Mouse (Mus musculus): ENCODE measurements around the gene Grid2. TPM values are rescaled to one million over a fixed set of nuclear protein-coding genes. Genes with fewer than 3 reads are reported as not detected.

Grid2 gene
- polyA plus RNA-seq, 1 experiment, result not detected

DNA sequence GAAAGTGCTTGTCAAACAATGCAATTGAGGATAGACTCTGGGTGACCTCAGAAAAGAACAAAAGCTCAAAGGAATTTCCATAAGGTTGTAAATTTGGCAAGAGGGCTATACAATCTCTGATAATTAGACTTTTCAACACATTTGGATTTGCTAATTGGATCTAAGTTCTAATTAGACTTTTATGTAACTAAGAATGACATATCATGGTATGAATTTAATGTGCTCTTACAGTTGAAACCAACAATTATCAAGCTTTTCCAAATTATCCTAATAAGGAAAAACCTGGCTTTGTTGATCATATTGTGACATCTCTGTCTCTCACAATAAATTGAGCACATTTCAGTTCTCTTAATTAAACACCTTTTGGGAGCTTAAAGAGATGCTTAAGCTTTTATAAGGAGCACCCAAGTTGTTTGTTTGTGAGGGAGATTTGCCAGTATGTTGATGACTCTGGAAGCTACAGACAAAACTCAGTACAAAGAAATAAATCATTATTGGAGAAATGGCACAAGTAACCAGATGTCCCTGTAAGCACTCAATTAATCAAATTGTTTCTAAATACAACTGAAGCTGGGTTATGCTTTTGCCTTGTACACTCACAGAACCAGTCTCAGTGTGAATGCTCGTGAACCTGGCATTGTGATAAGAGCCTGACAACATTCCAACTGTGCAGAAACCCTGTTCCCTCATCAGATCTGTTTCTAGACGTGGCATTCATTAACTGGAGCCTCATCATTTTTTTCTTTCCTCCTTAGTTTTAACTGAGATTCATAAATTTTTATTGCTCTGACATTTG, 1018.8 kb downstream of the Grid2 start:
- Histone ChIP-seq H3K27ac (replicated peaks; ENCODE audit: low read depth, low read length) (no peak overlapping the region), H3K4me3 (ENCODE audit: insufficient read depth, low read depth, low read length) (no peak overlapping the region), H3K4me1 (ENCODE audit: control insufficient read depth, insufficient read depth, insufficient read length, low read length) (no peaks in the 10 kb centered on the region)

- no peak overlapping the region for H3K4me3 ChIP-seq (ENCODE audit: insufficient read depth, low read depth, low read length)
- H3K27ac ChIP-seq (replicated peaks; ENCODE audit: low read depth, low read length), result no peak overlapping the region
- H3K4me1 ChIP-seq (ENCODE audit: control insufficient read depth, insufficient read depth, insufficient read length, low read length), result no peaks in the 10 kb centered on the region
Observed at GRCm38 (mm10) chr6:64279927-64280326, 1024.3 kb downstream of the Grid2 start.

GRCm38 (mm10) chr6:64293761-64294160, 1038.1 kb downstream of the Grid2 start:
- Histone ChIP-seq H3K27ac (replicated peaks; ENCODE audit: low read depth, low read length) (no peak overlapping the region), H3K4me1 (ENCODE audit: control insufficient read depth, insufficient read depth, insufficient read length, low read length) (no peaks in the 10 kb centered on the region), H3K4me3 (ENCODE audit: insufficient read depth, low read depth, low read length) (no peak overlapping the region)

DNA sequence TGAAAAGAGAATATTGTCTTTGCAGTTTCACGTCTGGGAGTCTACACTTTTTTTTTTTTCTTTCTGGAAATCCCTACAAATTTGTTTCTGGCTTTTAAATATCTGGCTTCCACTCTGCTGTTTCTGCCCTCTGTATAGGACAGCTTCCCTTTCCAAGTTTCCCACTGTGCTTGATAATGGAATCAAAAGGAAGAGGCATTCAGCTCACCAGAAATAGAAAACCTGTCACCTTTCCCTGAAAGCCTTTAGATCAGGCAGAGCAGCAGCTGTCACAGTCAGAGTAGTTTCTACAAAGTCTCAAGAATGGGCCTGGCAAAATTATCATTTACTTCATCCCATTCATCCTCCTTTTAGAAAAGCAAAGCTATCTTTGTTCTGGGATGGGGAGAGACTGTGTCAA, 1042.0 kb downstream of the Grid2 start:
- Histone ChIP-seq H3K4me1 (ENCODE audit: control insufficient read depth, insufficient read depth, insufficient read length, low read length) (no peaks in the 10 kb centered on the region), H3K27ac (replicated peaks; ENCODE audit: low read depth, low read length) (no peak overlapping the region), H3K4me3 (ENCODE audit: insufficient read depth, low read depth, low read length) (no peak overlapping the region)

- Histone ChIP-seq H3K4me3 (ENCODE audit: insufficient read depth, low read depth, low read length) (no peak overlapping the region), H3K4me1 (ENCODE audit: control insufficient read depth, insufficient read depth, insufficient read length, low read length) (no peaks in the 10 kb centered on the region), H3K27ac (replicated peaks; ENCODE audit: low read depth, low read length) (no peak overlapping the region)
Observed at GRCm38 (mm10) chr6:64304709-64305476, 1049.2 kb downstream of the Grid2 start.

- Histone ChIP-seq H3K4me1 (ENCODE audit: control insufficient read depth, insufficient read depth, insufficient read length, low read length) (no peaks in the 10 kb centered on the region), H3K4me3 (ENCODE audit: insufficient read depth, low read depth, low read length) (no peak overlapping the region), H3K27ac (replicated peaks; ENCODE audit: low read depth, low read length) (no peak overlapping the region)
Observed at GRCm38 (mm10) chr6:64308631-64309030, 1053.0 kb downstream of the Grid2 start.

DNA sequence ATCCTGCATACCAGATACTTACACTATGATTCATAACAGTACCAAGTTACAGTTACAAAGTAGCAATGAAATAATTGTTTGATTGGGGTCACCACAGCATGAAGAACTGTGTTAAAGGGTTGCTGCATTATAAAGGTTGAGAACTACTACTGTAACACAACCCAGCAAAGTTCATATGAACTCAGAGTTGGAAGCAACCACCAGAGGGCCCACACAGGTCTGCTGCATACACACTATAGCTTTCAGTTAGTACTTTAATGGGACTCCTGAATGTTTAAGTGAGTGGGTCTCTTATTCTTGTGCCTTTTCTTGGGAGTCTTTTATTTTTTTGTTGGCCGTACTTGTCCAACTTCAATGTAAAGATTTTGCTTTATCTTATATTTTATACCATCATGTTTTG, 1057.5 kb downstream of the Grid2 start:
- Histone ChIP-seq H3K4me1 (ENCODE audit: control insufficient read depth, insufficient read depth, insufficient read length, low read length) (no peaks in the 10 kb centered on the region), H3K27ac (replicated peaks; ENCODE audit: low read depth, low read length) (no peak overlapping the region), H3K4me3 (ENCODE audit: insufficient read depth, low read depth, low read length) (no peak overlapping the region)

- Histone ChIP-seq H3K4me3 (ENCODE audit: insufficient read depth, low read depth, low read length) (no peak overlapping the region), H3K4me1 (ENCODE audit: control insufficient read depth, insufficient read depth, insufficient read length, low read length) (no peaks in the 10 kb centered on the region), H3K27ac (replicated peaks; ENCODE audit: low read depth, low read length) (no peak overlapping the region)
Observed at GRCm38 (mm10) chr6:64326936-64327335, 1071.3 kb downstream of the Grid2 start.

DNA sequence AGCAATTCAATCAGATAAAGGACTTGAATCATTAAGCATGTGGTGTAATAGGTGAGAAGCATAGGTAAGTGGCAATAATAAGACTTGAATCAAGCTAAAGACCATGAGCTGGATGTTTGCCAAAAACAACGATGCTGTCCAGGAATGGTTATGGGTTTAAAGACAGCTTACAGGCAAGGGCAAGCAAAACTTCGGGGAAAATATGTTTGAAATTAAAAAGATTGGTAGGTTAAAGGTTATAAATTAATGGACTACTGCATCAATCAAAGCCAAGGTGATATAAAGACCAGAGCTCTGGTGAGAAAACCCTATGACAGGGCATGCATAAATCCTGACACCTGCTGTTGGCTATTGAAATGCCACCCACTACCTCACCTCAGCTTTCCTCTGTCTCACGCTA, 1072.2 kb downstream of the Grid2 start:
- Histone ChIP-seq H3K4me1 (ENCODE audit: control insufficient read depth, insufficient read depth, insufficient read length, low read length) (no peaks in the 10 kb centered on the region), H3K27ac (replicated peaks; ENCODE audit: low read depth, low read length) (no peak overlapping the region), H3K4me3 (ENCODE audit: insufficient read depth, low read depth, low read length) (no peak overlapping the region)

DNA sequence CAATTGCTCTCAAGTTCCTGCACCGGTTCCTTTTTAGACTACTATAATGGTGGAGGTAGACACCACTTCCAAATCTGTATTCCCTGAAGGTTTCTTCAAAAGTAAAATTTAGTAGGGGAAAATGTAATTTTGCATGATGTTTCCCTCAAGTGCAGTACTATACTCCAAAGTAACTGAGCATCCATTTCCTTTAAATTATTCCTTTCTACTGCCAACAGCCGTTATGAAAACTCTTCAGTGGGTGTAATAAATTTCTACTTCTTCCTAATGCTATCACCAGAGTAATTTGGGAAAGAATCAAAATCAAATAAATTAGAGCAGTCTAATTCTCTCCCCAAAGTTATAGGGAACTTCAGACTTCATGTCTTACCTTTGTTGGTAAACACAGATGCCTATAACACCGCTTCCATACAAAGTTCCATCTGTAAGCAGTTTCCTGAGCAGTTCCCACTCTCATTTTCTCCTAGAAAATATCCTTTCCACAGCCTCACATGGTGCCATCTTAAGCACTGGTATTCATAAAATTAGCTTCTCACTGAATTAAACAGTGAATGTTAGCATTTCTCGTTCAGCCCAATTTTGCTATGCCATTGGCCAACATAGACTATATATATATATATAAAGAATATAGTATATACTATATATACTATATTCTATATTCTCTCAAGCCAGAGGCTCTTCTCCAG, 1142.9 kb downstream of the Grid2 start:
- Histone ChIP-seq H3K4me1 (ENCODE audit: control insufficient read depth, insufficient read depth, insufficient read length, low read length) (no peaks in the 10 kb centered on the region), H3K27ac (replicated peaks; ENCODE audit: low read depth, low read length) (no peak overlapping the region), H3K4me3 (ENCODE audit: insufficient read depth, low read depth, low read length) (no peak overlapping the region)

DNA sequence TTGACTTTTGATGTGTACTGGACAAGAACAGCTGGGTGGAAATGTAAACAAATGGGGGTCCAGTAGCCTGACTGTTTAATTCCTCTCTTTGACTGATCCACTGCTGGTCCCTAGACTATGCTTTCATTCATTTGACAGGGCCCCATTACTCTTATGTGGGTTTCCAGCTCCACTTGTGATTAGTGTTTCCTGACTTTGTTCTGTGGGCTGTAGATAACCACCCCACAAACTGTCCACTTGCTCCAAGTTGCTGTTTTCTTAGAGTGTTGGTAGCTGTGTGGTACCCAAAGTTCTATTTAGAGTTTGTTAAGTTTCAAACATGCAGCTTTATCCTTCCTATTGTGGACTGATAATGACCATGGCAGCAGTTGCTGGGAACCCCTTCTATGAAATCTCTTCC, 1172.0 kb downstream of the Grid2 start:
- Histone ChIP-seq H3K4me1 (ENCODE audit: control insufficient read depth, insufficient read depth, insufficient read length, low read length) (no peaks in the 10 kb centered on the region), H3K4me3 (ENCODE audit: insufficient read depth, low read depth, low read length) (no peak overlapping the region), H3K27ac (replicated peaks; ENCODE audit: low read depth, low read length) (no peak overlapping the region)

DNA sequence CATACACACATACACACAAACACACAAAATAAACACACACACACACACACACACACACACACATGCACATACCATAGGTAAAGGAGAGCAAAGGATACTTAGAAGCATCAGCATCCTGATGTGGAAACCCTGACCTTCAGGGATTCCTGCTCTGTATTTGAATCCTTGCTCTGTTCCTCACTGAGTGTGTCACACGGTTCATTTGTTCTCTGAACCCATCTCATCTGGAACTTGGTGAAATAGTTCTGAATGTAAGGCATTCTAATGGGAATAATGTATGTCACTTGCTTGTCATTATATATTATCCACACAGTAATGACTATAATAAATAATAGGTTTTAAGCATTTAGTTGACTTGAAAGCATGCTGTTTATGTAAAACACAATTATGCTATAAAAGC, 1173.2 kb downstream of the Grid2 start:
- no peak overlapping the region for H3K4me3 ChIP-seq (ENCODE audit: insufficient read depth, low read depth, low read length)
- H3K4me1 ChIP-seq (ENCODE audit: control insufficient read depth, insufficient read depth, insufficient read length, low read length), result no peaks in the 10 kb centered on the region
- no peak overlapping the region for H3K27ac ChIP-seq (replicated peaks; ENCODE audit: low read depth, low read length)

DNA sequence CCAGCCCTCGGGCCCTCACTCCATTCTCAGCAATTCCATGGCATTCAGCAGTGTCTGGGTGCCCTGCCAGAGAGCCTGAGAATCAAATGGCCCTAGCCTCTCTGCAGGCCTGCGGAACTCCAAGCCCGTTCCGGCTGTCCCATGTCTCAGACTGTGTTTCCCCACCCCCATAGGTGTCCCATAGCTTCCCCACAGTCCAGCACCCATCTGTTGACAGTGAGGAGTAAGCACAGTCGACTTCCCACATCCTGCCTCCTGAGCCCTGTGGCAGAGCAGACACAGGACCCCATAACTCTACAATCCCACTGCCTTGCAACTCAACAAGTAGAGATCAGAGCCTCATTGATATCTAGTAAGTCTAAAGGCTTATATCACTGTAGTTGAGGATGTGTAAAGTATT, 1192.5 kb downstream of the Grid2 start:
- Histone ChIP-seq H3K4me3 (ENCODE audit: insufficient read depth, low read depth, low read length) (no peak overlapping the region), H3K27ac (replicated peaks; ENCODE audit: low read depth, low read length) (no peak overlapping the region), H3K4me1 (ENCODE audit: control insufficient read depth, insufficient read depth, insufficient read length, low read length) (no peaks in the 10 kb centered on the region)

DNA sequence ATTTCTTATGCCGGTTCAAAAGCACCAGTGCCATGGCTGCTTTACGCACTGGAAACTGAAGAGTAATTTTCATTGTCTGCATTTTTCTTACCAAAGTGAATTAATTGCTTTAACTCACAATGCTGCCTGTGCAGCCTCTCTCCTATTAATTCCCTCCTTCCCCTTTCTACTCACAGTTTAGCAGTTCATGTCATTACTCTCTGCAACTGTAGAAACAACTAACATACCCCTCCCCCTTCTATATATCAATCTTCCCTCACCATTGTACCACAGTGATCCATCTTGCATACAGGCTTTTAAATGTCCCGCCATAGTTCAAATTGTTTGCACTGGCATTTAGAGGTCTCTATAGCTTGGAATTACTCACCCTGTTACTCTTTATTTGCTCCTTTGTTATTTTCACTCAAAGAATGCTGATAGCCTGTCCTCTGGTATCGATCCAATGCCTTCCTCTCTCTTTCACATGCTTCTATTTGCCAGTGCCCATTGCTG, 1193.2 kb downstream of the Grid2 start:
- no peaks in the 10 kb centered on the region for H3K4me1 ChIP-seq (ENCODE audit: control insufficient read depth, insufficient read depth, insufficient read length, low read length)
- no peak overlapping the region for H3K4me3 ChIP-seq (ENCODE audit: insufficient read depth, low read depth, low read length)
- no peak overlapping the region for H3K27ac ChIP-seq (replicated peaks; ENCODE audit: low read depth, low read length)

GRCm38 (mm10) chr6:64450770-64451169, 1195.1 kb downstream of the Grid2 start:
- Histone ChIP-seq H3K4me1 (ENCODE audit: control insufficient read depth, insufficient read depth, insufficient read length, low read length) (no peaks in the 10 kb centered on the region), H3K4me3 (ENCODE audit: insufficient read depth, low read depth, low read length) (no peak overlapping the region), H3K27ac (replicated peaks; ENCODE audit: low read depth, low read length) (no peak overlapping the region)
